Mouse (Mus musculus) testis, adult 2 months (tissue): ENCODE measurements around the gene Polh. TPM values are rescaled to one million over a fixed set of nuclear protein-coding genes. Genes with fewer than 3 reads are reported as not detected.

Source experiments
- H3K27ac ChIP-seq: fragments of 200-500 bp; 2 replicates; pipeline ENCODE4 v1.5.1; 2012; ENCODE audit warnings: low read depth, low read length; ENCODE audit not compliant: control insufficient read depth, insufficient read depth
- H3K27me3 ChIP-seq: fragments of 200-500 bp; 2 replicates; pipeline ENCODE4 v1.6.1; 2012; ENCODE audit warnings: mild to moderate bottlenecking, low read length, moderate library complexity; ENCODE audit not compliant: control insufficient read depth, insufficient read depth
- H3K36me3 ChIP-seq: fragments of 200-500 bp; 2 replicates; pipeline ENCODE4 v1.6.1; 2012; ENCODE audit warnings: mild to moderate bottlenecking, low read length; ENCODE audit not compliant: control insufficient read depth, insufficient read depth
- H3K4me1 ChIP-seq: fragments of 200-500 bp; 2 replicates; pipeline ENCODE4 v1.6.1; 2012; ENCODE audit warnings: low read length; ENCODE audit not compliant: control insufficient read depth, insufficient read depth
- H3K4me3 ChIP-seq: fragments of 200-500 bp; 2 replicates; pipeline ENCODE4 v1.5.1; 2012; ENCODE audit warnings: low read depth, mild to moderate bottlenecking, low read length, moderate library complexity, mixed read lengths; ENCODE audit not compliant: control insufficient read depth
- CTCF ChIP-seq: fragments of 200-500 bp; IDR thresholded peaks from 2 replicates; pipeline ENCODE4 v1.5.1; 2012; ENCODE audit warnings: low read depth, mild to moderate bottlenecking, inconsistent platforms, low read length, moderate library complexity; ENCODE audit not compliant: control insufficient read depth, insufficient read depth, insufficient replicate concordance
- POLR2A ChIP-seq: fragments of 200-500 bp; IDR thresholded peaks from 2 replicates; pipeline ENCODE4 v1.6.1; 2012; ENCODE audit warnings: low read depth, mild to moderate bottlenecking, inconsistent platforms, low read length, moderate library complexity; ENCODE audit not compliant: control insufficient read depth
- polyA plus RNA-seq: library from polyadenylated mRNA; depleted of rRNA; stranded (reverse); fragments of >200 nt; gene quantifications from 2 replicates; pipeline ENCODE4 v1.2.3, GENCODE M21; 2012; rRNA removed

Gene Polh
- polyA plus RNA-seq: 8.1 and 8.7 TPM in 2 replicates

GRCm38 (mm10) chr17:46202421-46203071 is at the start of gene Polh, which contains the start of gene Xpo5:
Gene Polh, minus strand, starts transcription at chr17:46202645.
Gene Xpo5, plus strand, starts transcription at chr17:46202782.
- H3K36me3 ChIP-seq: no peaks in the 10 kb centered on the region; the same call in 1 of the 2 replicates
- H3K4me1 ChIP-seq: peaks cover 2% of the 10 kb centered on the region
- peak within 1 kb of the TSS; percentile 88 for H3K4me3 ChIP-seq
- H3K27me3 ChIP-seq: no peaks in the 10 kb centered on the region
- peak within 1 kb of the TSS; percentile 91 for H3K27ac ChIP-seq
- TF ChIP-seq CTCF (no peak), POLR2A (peak; percentile 96)

GRCm38 (mm10) chr17:46251174-46251573 is 48.7 kb upstream of the Polh start:
- H3K27ac ChIP-seq: no peak overlapping the region
- H3K27me3 ChIP-seq: no peaks in the 10 kb centered on the region
- no peak for TF ChIP-seq POLR2A
- no peak for TF ChIP-seq CTCF
- H3K36me3 ChIP-seq: no peaks in the 10 kb centered on the region; the same call in 1 of the 2 replicates
- H3K4me1 ChIP-seq: peaks cover 3% of the 10 kb centered on the region
- H3K4me3 ChIP-seq: no peak overlapping the region

GRCm38 (mm10) chr17:46248189-46248522 is 45.7 kb upstream of the Polh start:
- peak overlapping the region; percentile 72 for H3K27ac ChIP-seq
- H3K36me3 ChIP-seq: no peaks in the 10 kb centered on the region; the same call in 1 of the 2 replicates
- TF ChIP-seq CTCF: no peak
- TF ChIP-seq POLR2A: no peak
- H3K27me3 ChIP-seq: no peaks in the 10 kb centered on the region
- peaks cover 5% of the 10 kb centered on the region for H3K4me1 ChIP-seq
- H3K4me3 ChIP-seq: peak overlapping the region; percentile 98

GRCm38 (mm10) chr17:46247512-46248188 is 45.2 kb upstream of the Polh start, which contains the start of the genes Polr1c and Yipf3:
Gene Polr1c, minus strand, starts transcription at chr17:46248054.
Gene Yipf3, plus strand, starts transcription at chr17:46248080.
- H3K27ac ChIP-seq: peak within 1 kb of the TSS; percentile 90
- H3K27me3 ChIP-seq: no peaks in the 10 kb centered on the region
- H3K36me3 ChIP-seq: no peaks in the 10 kb centered on the region; the same call in 1 of the 2 replicates
- TF ChIP-seq POLR2A (peak; percentile 97), CTCF (no peak)
- peaks cover 5% of the 10 kb centered on the region for H3K4me1 ChIP-seq
- H3K4me3 ChIP-seq: peak within 1 kb of the TSS; percentile 98

GRCm38 (mm10) chr17:46244579-46244978 is 42.1 kb upstream of the Polh start:
- Histone ChIP-seq H3K36me3 (peaks cover 2% of the 10 kb centered on the region; the same call in 1 of the 2 replicates), H3K27me3 (no peaks in the 10 kb centered on the region), H3K4me3 (no peak overlapping the region), H3K4me1 (peaks cover 5% of the 10 kb centered on the region), H3K27ac (no peak overlapping the region)
- TF ChIP-seq CTCF: no peak
- TF ChIP-seq POLR2A: no peak

GRCm38 (mm10) chr17:46243624-46244023 is 41.2 kb upstream of the Polh start:
- H3K27me3 ChIP-seq: no peaks in the 10 kb centered on the region
- H3K4me3 ChIP-seq: no peak overlapping the region
- peaks cover 2% of the 10 kb centered on the region; the same call in 1 of the 2 replicates for H3K36me3 ChIP-seq
- peaks cover 3% of the 10 kb centered on the region for H3K4me1 ChIP-seq
- TF ChIP-seq CTCF: no peak
- TF ChIP-seq POLR2A: no peak
- no peak overlapping the region for H3K27ac ChIP-seq

- Histone ChIP-seq H3K27ac (no peak overlapping the region), H3K27me3 (no peaks in the 10 kb centered on the region), H3K36me3 (peaks cover 2% of the 10 kb centered on the region; the same call in 1 of the 2 replicates), H3K4me3 (no peak overlapping the region), H3K4me1 (0 out of 2 replicates have a peak, but pooled peaks cover 2% of the 10 kb centered on the region)
- TF ChIP-seq POLR2A (no peak), CTCF (no peak)
Measured at GRCm38 (mm10) chr17:46242993-46243392, 40.5 kb upstream of the Polh start.
